Mouse (Mus musculus) liver, embryonic 15.5 days (tissue): ENCODE data around the gene Ric1. TPM values are rescaled to one million over a fixed set of nuclear protein-coding genes. Genes with fewer than 3 reads are reported as not detected.
"Not testable (repeated sequence)": the region's sequence is repeated elsewhere in the genome, so short reads cannot be mapped to it uniquely, and the experiment has no call there.

Experiments used
- ATAC-seq: fragments of 200-750 bp; cut with Nextera tagmentation; 2 replicates; pipeline ENCODE4 v1.8.0; 2017; ENCODE audit warnings: moderate number of reproducible peaks, mild to moderate bottlenecking, moderate library complexity; ENCODE audit not compliant: insufficient read depth
- H3K27ac ChIP-seq: fragments of 300-500 bp; sonication (generic); replicated peaks from 2 replicates; pipeline ENCODE4 v1.5.1; 2015; ENCODE audit warnings: mild to moderate bottlenecking, inconsistent platforms
- H3K27me3 ChIP-seq: fragments of 300-500 bp; sonication (generic); 2 replicates; pipeline ENCODE4 v1.6.1; 2015; ENCODE audit warnings: mild to moderate bottlenecking, inconsistent platforms
- H3K36me3 ChIP-seq: fragments of 300-500 bp; sonication (generic); replicated peaks from 2 replicates; pipeline ENCODE4 v1.6.1; 2015; ENCODE audit warnings: moderate library complexity, mild to moderate bottlenecking, inconsistent platforms
- H3K4me1 ChIP-seq: fragments of 300-500 bp; sonication (generic); replicated peaks from 2 replicates; pipeline ENCODE4 v1.6.1; 2015; ENCODE audit warnings: inconsistent platforms
- H3K4me2 ChIP-seq: fragments of 300-500 bp; sonication (generic); 2 replicates; pipeline ENCODE4 v1.6.1; 2015; ENCODE audit warnings: moderate library complexity, mild to moderate bottlenecking, inconsistent platforms
- H3K4me3 ChIP-seq: fragments of 300-500 bp; sonication (generic); replicated peaks from 2 replicates; pipeline ENCODE4 v1.5.1; 2015; ENCODE audit warnings: mild to moderate bottlenecking, inconsistent platforms
- H3K9ac ChIP-seq: fragments of 300-500 bp; sonication (generic); 2 replicates; pipeline ENCODE4 v1.6.1; 2015; ENCODE audit warnings: moderate library complexity, mild to moderate bottlenecking, inconsistent platforms
- H3K9me3 ChIP-seq: fragments of 300-500 bp; sonication (generic); replicated peaks from 2 replicates; pipeline ENCODE4 v1.6.1; 2016; ENCODE audit warnings: inconsistent platforms
- WGBS: fragments of 180-500 bp; shearing (Covaris S2); methylation state at CpG from one replicate; pipeline ENCODE4 v1.1.7; 2015; ENCODE audit warnings: mixed read lengths; ENCODE audit not compliant: insufficient replicate concordance; 5-methylcytosine and 5-hydroxymethylcytosine counted together
- polyA plus RNA-seq: library from polyadenylated mRNA; unstranded; fragments of >200 nt; fragmentation: Nextera tagmentation; extraction: Ambion mirVana; gene quantifications from 2 replicates; pipeline ENCODE4 v1.2.1, GENCODE M21; 2015

Gene Ric1
- polyA plus RNA-seq, 1 experiment from 2014 or later, result 2.7 TPM

DNA sequence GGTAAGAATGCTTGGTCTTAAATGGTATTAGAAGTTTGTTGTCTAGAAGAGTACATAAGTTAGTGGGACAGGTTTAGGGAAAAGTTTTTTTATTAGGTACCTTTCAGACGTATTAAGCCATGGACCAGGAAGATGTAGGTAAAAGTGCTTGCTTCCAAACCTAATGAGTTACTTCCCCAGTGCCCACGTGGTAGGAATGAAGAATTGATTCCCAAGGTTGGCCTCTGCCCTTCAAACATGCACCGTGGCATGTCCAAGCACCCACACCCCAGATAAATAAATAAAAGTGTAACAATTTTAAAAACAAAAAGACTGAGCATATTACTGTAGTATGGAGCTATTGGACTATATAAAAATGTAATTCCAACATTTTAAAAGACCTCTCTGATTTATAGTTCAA lies 40.5 kb downstream of the Ric1 start:
- no peak overlapping the region for H3K27ac ChIP-seq
- WGBS, result 58% methylated on average over 3 of the region's 3 CpGs
- no peak overlapping the region for H3K9ac ChIP-seq
- H3K4me2 ChIP-seq, result no peak overlapping the region
- H3K9me3 ChIP-seq, result no peaks in the 10 kb centered on the region
- ATAC-seq, result no peak
- peaks cover 4% of the 10 kb centered on the region for H3K4me1 ChIP-seq
- no peaks in the 10 kb centered on the region for H3K27me3 ChIP-seq
- H3K36me3 ChIP-seq, result 0 out of 2 replicates have a peak, but pooled peaks cover 2% of the 10 kb centered on the region
- H3K4me3 ChIP-seq, result no peak overlapping the region

DNA sequence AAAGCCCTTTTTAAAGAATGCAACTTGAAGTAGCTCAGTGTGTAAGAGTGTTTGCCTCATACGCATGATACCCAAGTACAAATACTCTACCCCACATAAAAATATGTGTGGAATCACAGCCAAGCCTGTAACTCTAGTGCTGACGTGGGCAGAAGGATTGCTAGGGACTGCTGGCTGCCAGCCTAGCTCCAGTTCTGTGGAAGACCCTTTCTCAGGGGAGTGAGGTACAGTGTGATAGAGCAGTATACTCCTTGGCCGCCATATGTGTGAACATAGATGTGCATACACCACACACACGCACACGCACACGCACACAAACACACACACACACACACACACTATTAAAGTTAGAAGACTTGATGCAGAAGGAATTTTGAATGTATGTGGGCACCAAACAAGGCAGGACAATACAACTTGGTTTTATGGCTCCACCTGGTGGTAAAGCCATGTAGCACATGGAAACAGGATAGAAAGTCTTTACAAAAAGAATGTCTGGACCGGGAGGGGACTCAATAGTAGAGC lies 41.2 kb downstream of the Ric1 start:
- Histone ChIP-seq H3K4me3 (no peak overlapping the region), H3K9ac (no peak overlapping the region), H3K4me1 (0 out of 2 replicates have a peak, but pooled peaks cover 3% of the 10 kb centered on the region), H3K27ac (no peak overlapping the region), H3K4me2 (no peak overlapping the region), H3K27me3 (no peaks in the 10 kb centered on the region), H3K9me3 (no peaks in the 10 kb centered on the region), H3K36me3 (0 out of 2 replicates have a peak, but pooled peaks cover 2% of the 10 kb centered on the region)
- no peak for ATAC-seq
- 58% methylated on average over 7 of the region's 7 CpGs for WGBS

DNA sequence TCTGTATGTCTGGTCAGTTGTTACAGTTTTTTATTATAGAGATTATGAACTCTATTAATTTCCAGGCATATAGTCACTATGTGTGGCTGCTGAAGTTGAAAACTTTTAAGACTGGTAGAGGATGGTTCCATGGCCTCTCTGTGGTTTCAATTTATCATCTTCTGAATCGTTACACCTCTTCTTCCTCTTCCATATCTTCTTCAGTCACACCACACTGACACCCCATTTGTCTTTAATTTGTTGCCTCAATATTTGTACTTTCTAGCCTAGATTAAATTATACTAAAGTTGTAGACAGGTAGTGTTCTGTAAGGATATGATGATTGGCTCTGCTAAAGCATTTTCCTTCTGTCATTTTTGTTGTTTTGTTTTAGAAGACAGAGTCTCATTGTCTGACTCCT lies 44.4 kb downstream of the Ric1 start:
- H3K9me3 ChIP-seq, result no peaks in the 10 kb centered on the region
- H3K27ac ChIP-seq, result no peak overlapping the region
- H3K4me1 ChIP-seq, result 0 out of 2 replicates have a peak, but pooled peaks cover 3% of the 10 kb centered on the region
- no peak overlapping the region for H3K9ac ChIP-seq
- WGBS, result 22% methylated on average over 1 of the region's 1 CpGs
- no peak for ATAC-seq
- peaks cover 15% of the 10 kb centered on the region for H3K36me3 ChIP-seq
- H3K27me3 ChIP-seq, result no peaks in the 10 kb centered on the region
- H3K4me2 ChIP-seq, result no peak overlapping the region
- no peak overlapping the region for H3K4me3 ChIP-seq

DNA sequence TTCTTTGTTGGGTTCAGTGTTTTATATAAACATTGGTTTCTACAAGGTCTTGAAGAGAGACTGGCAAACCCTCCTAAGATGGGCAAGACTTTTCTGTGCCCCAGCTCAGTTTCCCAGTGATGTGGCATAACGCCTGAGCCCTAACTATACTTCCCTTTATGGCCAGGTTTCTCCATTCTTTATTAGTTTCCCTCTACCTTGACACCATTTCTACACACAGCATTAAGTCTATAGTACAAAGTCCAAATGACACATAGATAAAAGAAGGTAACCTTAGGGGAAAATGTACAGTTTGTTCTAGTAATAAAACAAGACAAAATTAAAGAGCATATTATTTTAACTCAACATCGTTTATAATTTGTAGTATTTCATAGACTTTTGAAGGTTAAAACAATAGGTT lies 60.4 kb downstream of the Ric1 start:
- no peaks in the 10 kb centered on the region for H3K27me3 ChIP-seq
- no peaks in the 10 kb centered on the region for H3K4me1 ChIP-seq
- WGBS, result 71% methylated on average over 2 of the region's 2 CpGs
- H3K4me3 ChIP-seq, result no peak overlapping the region
- H3K9me3 ChIP-seq, result no peaks in the 10 kb centered on the region
- ATAC-seq, result no peak
- H3K4me2 ChIP-seq, result no peak overlapping the region
- no peak overlapping the region for H3K27ac ChIP-seq
- peaks cover 34% of the 10 kb centered on the region for H3K36me3 ChIP-seq
- no peak overlapping the region for H3K9ac ChIP-seq

DNA sequence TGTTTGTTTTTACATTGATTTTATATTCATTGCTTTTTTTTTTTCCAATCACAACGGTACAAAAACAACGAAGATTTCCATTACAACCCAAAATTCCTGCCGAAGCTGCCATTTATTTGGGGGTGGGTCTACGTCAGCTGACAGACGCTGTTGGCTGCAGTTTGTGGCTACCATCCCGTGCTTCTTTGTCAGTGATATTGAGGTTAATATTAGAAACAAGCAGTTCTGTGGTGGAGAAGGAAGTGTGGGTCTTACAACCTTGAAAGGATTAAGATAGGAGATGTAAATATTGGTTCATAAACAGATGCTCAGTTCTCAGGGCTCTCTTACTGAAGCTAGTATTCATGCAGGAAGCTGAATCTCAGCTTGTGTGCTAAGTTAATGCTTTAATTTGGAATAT lies 61.7 kb downstream of the Ric1 start:
- H3K27ac ChIP-seq, result no peak overlapping the region
- WGBS, result 78% methylated on average over 6 of the region's 6 CpGs
- no peaks in the 10 kb centered on the region for H3K27me3 ChIP-seq
- H3K4me1 ChIP-seq, result no peaks in the 10 kb centered on the region
- no peak overlapping the region for H3K9ac ChIP-seq
- H3K9me3 ChIP-seq, result no peaks in the 10 kb centered on the region
- ATAC-seq, result no peak
- no peak overlapping the region for H3K4me3 ChIP-seq
- H3K4me2 ChIP-seq, result no peak overlapping the region
- peaks cover 37% of the 10 kb centered on the region for H3K36me3 ChIP-seq

DNA sequence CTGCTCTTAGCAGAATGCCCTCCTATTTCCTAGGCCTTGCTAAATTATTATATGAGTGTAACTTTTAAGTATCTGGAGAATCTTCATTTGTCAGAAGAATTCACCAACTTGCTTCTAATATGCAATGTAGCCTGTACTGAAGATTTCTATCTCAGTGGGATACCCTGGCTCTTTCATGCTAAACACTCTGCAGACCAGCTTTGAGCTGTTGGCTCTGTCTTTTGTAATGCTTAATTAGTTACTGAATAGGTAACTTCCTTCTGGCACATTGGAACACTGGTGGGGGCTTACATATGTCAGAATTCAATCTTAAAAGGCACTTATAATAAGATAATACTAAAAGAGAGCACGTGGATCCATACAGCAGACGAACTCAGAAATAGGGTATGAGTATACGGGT lies 71.7 kb downstream of the Ric1 start:
- H3K36me3 ChIP-seq, result peaks cover 34% of the 10 kb centered on the region
- H3K4me3 ChIP-seq, H3K4me2 ChIP-seq, H3K27me3 ChIP-seq, H3K9ac ChIP-seq, H3K27ac ChIP-seq, H3K9me3 ChIP-seq, ATAC-seq, H3K4me1 ChIP-seq: not testable (repeated sequence)
- 86% methylated on average over 3 of the region's 3 CpGs for WGBS

DNA sequence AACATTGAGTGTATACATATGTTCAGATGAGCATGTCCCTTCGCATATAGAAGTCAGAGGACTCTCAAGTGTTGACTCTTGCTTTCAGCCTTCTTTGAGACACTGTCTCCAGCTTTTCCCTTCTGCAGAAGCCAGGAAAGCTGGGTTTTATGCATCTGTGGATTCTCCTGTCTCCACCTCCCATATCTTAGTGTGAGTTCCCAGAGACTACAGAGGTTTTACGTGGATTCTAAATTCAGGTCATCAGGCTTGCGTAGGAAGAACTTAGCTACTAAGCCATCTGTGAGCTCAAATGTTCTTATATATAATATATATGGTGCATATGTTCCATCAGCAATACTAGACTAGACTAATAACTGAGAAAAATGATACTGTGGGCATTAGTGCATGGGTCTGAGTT lies 74.2 kb downstream of the Ric1 start:
- Histone ChIP-seq H3K9ac (no peak overlapping the region), H3K4me1 (no peaks in the 10 kb centered on the region), H3K9me3 (no peaks in the 10 kb centered on the region), H3K27ac (no peak overlapping the region), H3K4me3 (no peak overlapping the region), H3K27me3 (no peaks in the 10 kb centered on the region), H3K4me2 (no peak overlapping the region), H3K36me3 (peaks cover 42% of the 10 kb centered on the region)
- no peak for ATAC-seq
- 83% methylated on average over 3 of the region's 3 CpGs for WGBS

DNA sequence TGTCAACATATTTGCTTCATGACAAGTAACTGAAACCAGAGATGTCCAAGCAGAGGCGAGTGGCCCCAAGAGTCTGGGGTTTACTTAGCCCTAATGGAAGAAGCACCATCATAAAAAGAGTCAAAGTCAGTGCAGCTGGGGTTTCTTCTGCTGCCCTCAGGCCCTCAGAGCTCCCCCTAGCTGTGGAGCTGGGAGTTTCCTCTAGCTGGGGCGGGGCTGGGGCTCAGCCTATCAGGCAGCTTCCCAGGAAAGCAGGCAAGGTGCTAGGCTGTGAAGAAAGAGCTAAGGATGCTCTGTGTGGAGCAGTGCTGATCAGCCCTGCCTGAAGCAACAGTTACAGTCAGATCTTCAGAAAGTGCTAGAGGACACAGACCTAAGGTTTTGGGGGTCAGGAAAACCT lies 74.9 kb downstream of the Ric1 start:
- H3K27me3 ChIP-seq, result no peaks in the 10 kb centered on the region
- no peak overlapping the region for H3K4me3 ChIP-seq
- H3K36me3 ChIP-seq, result peaks cover 42% of the 10 kb centered on the region
- peak; percentile 47; the same call in 1 of the 2 replicates for ATAC-seq
- H3K4me1 ChIP-seq, result no peaks in the 10 kb centered on the region
- H3K4me2 ChIP-seq, result no peak overlapping the region
- no peak overlapping the region for H3K27ac ChIP-seq
- H3K9ac ChIP-seq, result no peak overlapping the region
- WGBS, result 70% methylated on average over 2 of the region's 2 CpGs
- H3K9me3 ChIP-seq, result no peaks in the 10 kb centered on the region

DNA sequence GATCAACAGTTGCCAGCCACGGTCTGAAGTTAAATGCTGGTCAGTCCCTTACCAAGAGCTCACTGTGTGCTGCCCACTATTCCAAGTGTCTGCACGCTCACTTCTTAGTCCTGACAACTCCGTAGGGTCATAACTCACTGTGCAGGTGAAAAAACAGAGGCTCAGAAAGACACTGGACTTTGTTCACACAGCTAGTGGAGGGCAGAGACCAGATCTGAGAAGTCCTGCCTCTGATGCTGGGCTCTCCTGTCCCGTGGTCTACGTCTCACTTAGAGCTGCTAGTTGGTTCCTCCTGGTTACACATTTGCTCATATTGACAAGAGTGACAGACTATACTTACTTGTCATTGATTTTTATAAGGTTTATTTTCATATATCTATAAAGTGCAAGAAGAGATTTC lies 76.9 kb downstream of the Ric1 start:
- Histone ChIP-seq H3K9me3 (no peaks in the 10 kb centered on the region), H3K4me2 (no peak overlapping the region), H3K4me1 (no peaks in the 10 kb centered on the region), H3K9ac (no peak overlapping the region), H3K27me3 (no peaks in the 10 kb centered on the region), H3K36me3 (peaks cover 62% of the 10 kb centered on the region), H3K27ac (no peak overlapping the region), H3K4me3 (no peak overlapping the region)
- 81% methylated on average over 5 of the region's 5 CpGs for WGBS
- no peak for ATAC-seq

DNA sequence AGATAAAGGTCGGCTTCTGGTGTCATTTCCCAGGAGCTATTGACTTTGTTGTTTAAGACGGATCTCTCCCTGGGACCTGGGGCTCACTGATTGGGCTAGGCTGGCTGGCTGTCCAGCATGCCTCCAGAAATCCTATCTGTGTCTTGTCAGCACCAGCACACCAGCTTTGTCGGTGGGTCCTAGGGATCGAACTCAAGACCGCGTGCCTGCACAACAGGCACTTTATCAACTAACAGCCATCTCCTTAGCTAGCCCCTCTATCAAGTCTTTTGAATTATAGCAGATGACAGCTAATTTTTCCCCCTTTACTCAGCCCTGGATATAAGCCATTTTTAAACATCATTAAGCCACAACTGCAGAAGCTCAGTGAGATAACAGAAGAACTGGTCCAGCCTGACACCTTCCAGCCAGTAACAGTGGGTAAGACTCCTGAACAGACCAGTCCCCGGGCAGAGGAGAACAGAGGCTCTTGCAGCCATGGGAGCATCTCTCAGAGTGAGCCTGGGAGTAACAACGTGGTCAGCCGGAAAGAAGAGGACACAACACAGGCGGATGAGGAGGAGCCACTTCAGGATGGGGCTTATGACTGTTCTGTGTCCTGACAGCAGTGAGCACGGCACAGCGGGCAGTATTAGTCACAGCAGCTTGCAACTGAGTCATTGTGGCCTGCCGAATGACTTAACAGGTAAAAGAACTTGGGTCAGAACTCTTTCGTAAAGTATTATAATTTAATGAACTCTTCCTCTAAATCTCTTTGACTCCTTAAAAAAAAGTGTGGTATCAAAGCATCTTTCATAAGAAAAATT lies 81.7 kb downstream of the Ric1 start:
- no peaks in the 10 kb centered on the region for H3K27me3 ChIP-seq
- H3K9me3 ChIP-seq, result no peaks in the 10 kb centered on the region
- H3K9ac ChIP-seq, result no peak overlapping the region
- 65% methylated on average over 14 of the region's 14 CpGs for WGBS
- H3K4me3 ChIP-seq, result no peak overlapping the region
- H3K36me3 ChIP-seq, result peaks cover 44% of the 10 kb centered on the region
- peaks cover 7% of the 10 kb centered on the region; the same call in 1 of the 2 replicates for H3K4me1 ChIP-seq
- no peak overlapping the region for H3K4me2 ChIP-seq
- no peak for ATAC-seq
- no peak overlapping the region for H3K27ac ChIP-seq

DNA sequence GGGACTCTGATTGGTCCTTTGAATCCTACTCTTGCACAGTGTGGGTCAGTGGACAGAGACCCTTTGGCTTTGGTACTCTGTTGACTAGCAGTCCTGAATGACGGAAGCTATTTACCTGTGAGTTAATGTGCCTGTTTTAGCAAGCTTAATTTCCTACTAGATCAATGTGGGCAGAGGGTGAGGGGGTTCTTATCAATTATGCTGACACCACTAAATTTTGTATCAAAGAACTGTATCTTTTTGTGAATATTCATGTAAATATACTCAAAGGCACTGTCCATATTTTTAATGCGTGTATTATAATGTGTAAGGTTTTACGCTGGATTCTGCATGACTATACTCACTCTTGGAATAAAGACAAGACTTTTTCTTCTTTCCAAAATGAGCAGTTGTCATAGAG lies 82.6 kb downstream of the Ric1 start:
- H3K4me1 ChIP-seq, result peaks cover 12% of the 10 kb centered on the region
- H3K36me3 ChIP-seq, result peaks cover 43% of the 10 kb centered on the region
- no peak overlapping the region for H3K9ac ChIP-seq
- 85% methylated on average over 3 of the region's 3 CpGs for WGBS
- H3K27me3 ChIP-seq, result no peaks in the 10 kb centered on the region
- H3K4me3 ChIP-seq, result no peak overlapping the region
- H3K9me3 ChIP-seq, result no peaks in the 10 kb centered on the region
- no peak overlapping the region for H3K4me2 ChIP-seq
- no peak overlapping the region for H3K27ac ChIP-seq
- ATAC-seq, result no peak
